Mouse (Mus musculus) thymus, adult 2 months (tissue): ENCODE data around the gene Nr1h2. TPM values are rescaled to one million over a fixed set of nuclear protein-coding genes. Genes with fewer than 3 reads are reported as not detected.

ENCODE experiments used
- DNase-seq: peaks from one replicate; pipeline ENCODE4 v3.0.0; 2021
- H3K27ac ChIP-seq: fragments of 200-500 bp; 2 replicates; pipeline ENCODE4 v1.5.1; 2012; ENCODE audit warnings: low read length, control low read depth; ENCODE audit not compliant: control insufficient read depth, insufficient read depth
- H3K27me3 ChIP-seq: fragments of 200-500 bp; 2 replicates; pipeline ENCODE4 v1.6.1; 2012; ENCODE audit warnings: mild to moderate bottlenecking, low read length, moderate library complexity, mixed read lengths; ENCODE audit not compliant: control insufficient read depth, insufficient read depth
- H3K36me3 ChIP-seq: fragments of 200-500 bp; 2 replicates; pipeline ENCODE4 v1.6.1; 2012; ENCODE audit warnings: mild to moderate bottlenecking, low read length, moderate library complexity; ENCODE audit not compliant: control insufficient read depth, insufficient read depth
- H3K4me1 ChIP-seq: fragments of 200-500 bp; replicated peaks from 2 replicates; pipeline ENCODE4 v1.6.1; 2012; ENCODE audit warnings: low read length; ENCODE audit not compliant: control insufficient read depth, insufficient read depth
- H3K4me3 ChIP-seq: fragments of 200-500 bp; 2 replicates; pipeline ENCODE4 v1.5.1; 2012; ENCODE audit warnings: mild to moderate bottlenecking, low read length, control low read depth, moderate library complexity; ENCODE audit not compliant: control insufficient read depth, insufficient read depth
- CTCF ChIP-seq: fragments of 200-500 bp; IDR thresholded peaks from 2 replicates; pipeline ENCODE4 v1.5.1; 2012; ENCODE audit warnings: mild to moderate bottlenecking, control low read depth, low read length, moderate library complexity, borderline replicate concordance; ENCODE audit not compliant: control insufficient read depth, poor library complexity, insufficient read depth; ENCODE audit errors: extremely low read depth
- POLR2A ChIP-seq: fragments of 200-500 bp; IDR thresholded peaks from 2 replicates; pipeline ENCODE4 v1.6.1; 2012; ENCODE audit warnings: mild to moderate bottlenecking, low read length, control low read depth, moderate library complexity; ENCODE audit not compliant: control insufficient read depth, poor library complexity, insufficient read depth; ENCODE audit errors: extremely low read depth
- WGBS: fragments of 180-500 bp; shearing (Covaris S2); methylation state at CpG from one replicate; pipeline ENCODE4 v1.1.7; 2018; 5-methylcytosine and 5-hydroxymethylcytosine counted together
- polyA plus RNA-seq: library from polyadenylated mRNA; depleted of rRNA; stranded (reverse); fragments of >200 nt; gene quantifications from 2 replicates; pipeline ENCODE4 v1.2.3, GENCODE M21; 2012; rRNA removed

Nr1h2 gene
- polyA plus RNA-seq, 1 experiment, result 302 TPM

GRCm38 (mm10) chr7:44520990-44521389, 32.8 kb downstream of the Nr1h2 start:
- DNase-seq, result no peak
- Histone ChIP-seq H3K4me3 (no peak overlapping the region), H3K4me1 (peaks cover 6% of the 10 kb centered on the region; the same call in 1 of the 2 replicates), H3K36me3 (no peaks in the 10 kb centered on the region), H3K27me3 (no peaks in the 10 kb centered on the region), H3K27ac (no peak overlapping the region)
- 72% methylated on average over 3 of the region's 3 CpGs for WGBS
- TF ChIP-seq CTCF, result no peak
- no peak for TF ChIP-seq POLR2A

GRCm38 (mm10) chr7:44519240-44519913, 34.4 kb downstream of the Nr1h2 start:
- H3K27me3 ChIP-seq, result no peaks in the 10 kb centered on the region

DNA sequence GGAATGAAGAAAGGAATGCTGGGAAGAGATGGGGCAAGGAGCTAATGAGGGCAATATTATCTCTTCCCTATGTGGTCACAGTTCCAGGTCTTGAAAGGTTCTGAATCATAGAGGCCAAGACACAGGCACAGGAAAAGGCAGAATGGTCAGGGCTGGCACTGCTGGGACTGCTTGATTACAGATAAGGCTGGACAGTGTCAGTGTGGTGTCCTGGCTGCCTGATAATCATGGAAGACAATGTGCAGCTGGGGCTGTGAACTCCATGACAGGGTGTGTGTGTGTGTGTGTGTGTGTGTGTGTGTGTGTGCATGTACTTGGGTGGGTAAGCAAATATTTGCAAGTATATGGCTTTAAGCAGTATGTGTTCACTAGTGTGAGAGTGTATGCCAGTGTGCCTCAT, 46.3 kb downstream of the Nr1h2 start:
- no peaks in the 10 kb centered on the region for H3K27me3 ChIP-seq
- no peak for TF ChIP-seq POLR2A
- TF ChIP-seq CTCF, result no peak
- no peak overlapping the region for H3K27ac ChIP-seq
- no peak for DNase-seq
- H3K36me3 ChIP-seq, result no peaks in the 10 kb centered on the region
- 0 out of 2 replicates have a peak, but pooled peaks cover 4% of the 10 kb centered on the region for H3K4me1 ChIP-seq
- H3K4me3 ChIP-seq, result no peak overlapping the region

More at GRCm38 (mm10) chr7:44519240-44519913, 34.4 kb downstream of the Nr1h2 start:
- Histone ChIP-seq H3K27ac (no peak overlapping the region), H3K4me3 (no peak overlapping the region), H3K36me3 (no peaks in the 10 kb centered on the region), H3K4me1 (peaks cover 6% of the 10 kb centered on the region; the same call in 1 of the 2 replicates)
- 75% methylated on average over 9 of the region's 9 CpGs for WGBS
- TF ChIP-seq POLR2A, result no peak
- TF ChIP-seq CTCF, result 0 out of 2 replicates have a peak, but pooled peaks have one; percentile 34
- DNase-seq, result no peak

GRCm38 (mm10) chr7:44501563-44502115, 52.1 kb downstream of the Nr1h2 start:
- Histone ChIP-seq H3K27me3 (no peaks in the 10 kb centered on the region), H3K4me3 (no peak overlapping the region), H3K36me3 (no peaks in the 10 kb centered on the region), H3K27ac (no peak overlapping the region), H3K4me1 (peaks cover 7% of the 10 kb centered on the region)
- peak; percentile 74 for DNase-seq
- TF ChIP-seq POLR2A (no peak), CTCF (peak; percentile 59; the same call in 1 of the 2 replicates)
- 26% methylated on average over 5 of the region's 5 CpGs for WGBS

DNA sequence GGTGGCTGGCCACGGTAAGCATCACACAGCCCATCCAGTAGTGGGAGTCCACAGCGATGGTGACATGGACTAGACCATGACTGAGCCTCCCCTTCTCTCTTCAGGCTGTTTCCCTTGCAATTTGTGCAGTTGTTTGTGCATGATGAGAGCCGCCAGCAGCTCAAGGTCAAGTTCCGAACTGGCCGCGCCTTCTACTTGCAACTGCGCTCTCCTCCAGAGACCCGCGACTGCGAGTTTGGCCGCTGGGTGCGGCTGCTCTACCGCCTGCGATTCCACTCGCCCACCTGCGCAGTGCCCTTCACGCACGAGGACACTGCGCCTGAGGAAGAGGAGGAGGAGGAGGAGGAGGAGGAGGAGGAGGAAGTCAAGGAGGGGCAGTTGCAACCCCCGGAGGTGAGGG, 53.7 kb downstream of the Nr1h2 start:
- Histone ChIP-seq H3K4me3 (no peak overlapping the region), H3K36me3 (no peaks in the 10 kb centered on the region), H3K27ac (no peak overlapping the region), H3K27me3 (no peaks in the 10 kb centered on the region), H3K4me1 (peaks cover 13% of the 10 kb centered on the region)
- no peak for DNase-seq
- 71% methylated on average over 20 of the region's 20 CpGs for WGBS
- TF ChIP-seq POLR2A, result no peak
- no peak for TF ChIP-seq CTCF

Other genes with a start within 250 kb of the Nr1h2 start
- gene Clec11a, start 247.0 kb downstream of the Nr1h2 start, polyA plus RNA-seq, result 2.3 and 3.1 TPM in 2 replicates
- gene Shank1, start 243.7 kb downstream of the Nr1h2 start, polyA plus RNA-seq, result 1.1 and 1.9 TPM in 2 replicates
- 2.5 and 2.7 TPM in 2 replicates for gene Syt3, start 169.8 kb downstream of the Nr1h2 start, polyA plus RNA-seq
- gene 1700008O03Rik, start 168.1 kb downstream of the Nr1h2 start, polyA plus RNA-seq, result 1.8 and 2.1 TPM in 2 replicates
- gene Lrrc4b, start 124.9 kb downstream of the Nr1h2 start, polyA plus RNA-seq, result 0.84 and 1.4 TPM in 2 replicates
- gene Aspdh, start 88.6 kb downstream of the Nr1h2 start, polyA plus RNA-seq, result 0.32 and 1.6 TPM in 2 replicates
- gene Josd2, start 86.0 kb downstream of the Nr1h2 start, polyA plus RNA-seq, result 107 and 142 TPM in 2 replicates
- 378 and 406 TPM in 2 replicates for gene Emc10, start 57.4 kb downstream of the Nr1h2 start, polyA plus RNA-seq
- gene Fam71e1, start 57.4 kb downstream of the Nr1h2 start, polyA plus RNA-seq, result 7.8 and 9.4 TPM in 2 replicates
- 0.53 and 0.55 TPM in 2 replicates for gene Mybpc2, start 29.3 kb downstream of the Nr1h2 start, polyA plus RNA-seq
- gene Spib, start 21.9 kb downstream of the Nr1h2 start, polyA plus RNA-seq, result 40.3 and 43.3 TPM in 2 replicates
- 208 and 235 TPM in 2 replicates for gene Pold1, start 5.1 kb downstream of the Nr1h2 start, polyA plus RNA-seq
- gene Napsa, start 18.4 kb upstream of the Nr1h2 start, polyA plus RNA-seq, result 28.0 and 32.0 TPM in 2 replicates
- 0.82 and 1.0 TPM in 2 replicates for gene Kcnc3, start 36.7 kb upstream of the Nr1h2 start, polyA plus RNA-seq
- gene Myh14, start 116.9 kb upstream of the Nr1h2 start, polyA plus RNA-seq, result 1.9 and 3.7 TPM in 2 replicates
- not detected in 2 replicates for gene Izumo2, start 154.8 kb upstream of the Nr1h2 start, polyA plus RNA-seq
- gene Vrk3, start 194.5 kb upstream of the Nr1h2 start, polyA plus RNA-seq, result 105 and 111 TPM in 2 replicates
- 1.1 TPM in 2 replicates for gene Zfp473, start 197.1 kb upstream of the Nr1h2 start, polyA plus RNA-seq